Mouse (Mus musculus) hindbrain, embryonic 15.5 days (tissue): ENCODE data around the gene Lamc3. TPM values are rescaled to one million over a fixed set of nuclear protein-coding genes. Genes with fewer than 3 reads are reported as not detected.

Experiments used
- ATAC-seq: fragments of 200-750 bp; cut with Nextera tagmentation; 2 replicates; pipeline ENCODE4 v1.8.0; 2017; ENCODE audit warnings: low read depth, moderate number of reproducible peaks, moderate TSS enrichment; ENCODE audit not compliant: low FRiP score
- H3K27ac ChIP-seq: fragments of 300-500 bp; sonication (generic); replicated peaks from 2 replicates; pipeline ENCODE4 v1.5.1; 2015; ENCODE audit warnings: mild to moderate bottlenecking, inconsistent platforms
- H3K27me3 ChIP-seq: fragments of 300-500 bp; sonication (generic); 2 replicates; pipeline ENCODE4 v1.6.1; 2015; ENCODE audit warnings: control low read depth, inconsistent platforms
- H3K36me3 ChIP-seq: fragments of 300-500 bp; sonication (generic); 2 replicates; pipeline ENCODE4 v1.6.1; 2015; ENCODE audit warnings: control low read depth, inconsistent platforms
- H3K4me1 ChIP-seq: fragments of 300-500 bp; sonication (generic); replicated peaks from 2 replicates; pipeline ENCODE4 v1.6.1; 2015; ENCODE audit warnings: control low read depth, inconsistent platforms
- H3K4me2 ChIP-seq: fragments of 300-500 bp; sonication (generic); 2 replicates; pipeline ENCODE4 v1.6.1; 2015; ENCODE audit warnings: moderate library complexity, mild to moderate bottlenecking, inconsistent platforms
- H3K4me3 ChIP-seq: fragments of 300-500 bp; sonication (generic); 2 replicates; pipeline ENCODE4 v1.5.1; 2015; ENCODE audit warnings: mild to moderate bottlenecking, inconsistent platforms
- H3K9ac ChIP-seq: fragments of 300-500 bp; sonication (generic); 2 replicates; pipeline ENCODE4 v1.6.1; 2015; ENCODE audit warnings: inconsistent platforms
- H3K9me3 ChIP-seq: fragments of 300-500 bp; sonication (generic); 2 replicates; pipeline ENCODE4 v1.6.1; 2016; ENCODE audit warnings: control low read depth, inconsistent platforms
- WGBS: fragments of 180-500 bp; shearing (Covaris S2); methylation state at CpG from one replicate; pipeline ENCODE4 v1.1.7; 2015; 5-methylcytosine and 5-hydroxymethylcytosine counted together
- polyA plus RNA-seq: library from polyadenylated mRNA; unstranded; fragments of >200 nt; fragmentation: Nextera tagmentation; extraction: Ambion mirVana; gene quantifications from 2 replicates; pipeline ENCODE4 v1.2.1, GENCODE M21; 2015

The Lamc3 gene
- polyA plus RNA-seq, 1 experiment from 2014 or later, result 5.4 TPM

DNA sequence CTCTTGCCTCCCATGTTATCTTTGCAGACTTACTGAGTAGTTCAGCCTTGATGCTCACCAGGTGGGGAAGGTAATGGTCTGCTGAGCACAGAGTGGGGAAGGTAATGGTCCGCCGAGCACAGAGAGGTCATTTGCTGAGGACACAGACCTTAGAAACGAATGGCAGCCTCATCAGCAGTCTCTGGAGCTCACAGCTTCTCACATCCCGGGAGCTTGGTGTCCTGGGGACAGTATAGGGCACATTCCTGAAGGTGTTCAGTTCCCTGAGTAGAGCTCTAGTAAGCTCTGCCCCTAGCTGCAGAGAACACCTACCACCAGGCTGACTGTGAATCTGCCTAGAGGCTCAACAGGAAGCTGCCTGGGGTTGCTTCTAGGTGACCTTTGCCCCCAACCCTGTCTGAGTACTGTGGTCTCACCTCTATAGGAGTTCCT is 74.7 kb downstream of the Lamc3 start:
- Histone ChIP-seq H3K4me3 (no peak overlapping the region), H3K36me3 (no peaks in the 10 kb centered on the region), H3K4me1 (peaks cover 26% of the 10 kb centered on the region), H3K9me3 (no peaks in the 10 kb centered on the region), H3K27ac (peak overlapping the region; percentile 80), H3K27me3 (no peaks in the 10 kb centered on the region), H3K9ac (no peak overlapping the region), H3K4me2 (0 out of 2 replicates have a peak overlapping the region, but pooled peaks have one; percentile 21)
- 66% methylated on average over 4 of the region's 4 CpGs for WGBS
- no peak for ATAC-seq

DNA sequence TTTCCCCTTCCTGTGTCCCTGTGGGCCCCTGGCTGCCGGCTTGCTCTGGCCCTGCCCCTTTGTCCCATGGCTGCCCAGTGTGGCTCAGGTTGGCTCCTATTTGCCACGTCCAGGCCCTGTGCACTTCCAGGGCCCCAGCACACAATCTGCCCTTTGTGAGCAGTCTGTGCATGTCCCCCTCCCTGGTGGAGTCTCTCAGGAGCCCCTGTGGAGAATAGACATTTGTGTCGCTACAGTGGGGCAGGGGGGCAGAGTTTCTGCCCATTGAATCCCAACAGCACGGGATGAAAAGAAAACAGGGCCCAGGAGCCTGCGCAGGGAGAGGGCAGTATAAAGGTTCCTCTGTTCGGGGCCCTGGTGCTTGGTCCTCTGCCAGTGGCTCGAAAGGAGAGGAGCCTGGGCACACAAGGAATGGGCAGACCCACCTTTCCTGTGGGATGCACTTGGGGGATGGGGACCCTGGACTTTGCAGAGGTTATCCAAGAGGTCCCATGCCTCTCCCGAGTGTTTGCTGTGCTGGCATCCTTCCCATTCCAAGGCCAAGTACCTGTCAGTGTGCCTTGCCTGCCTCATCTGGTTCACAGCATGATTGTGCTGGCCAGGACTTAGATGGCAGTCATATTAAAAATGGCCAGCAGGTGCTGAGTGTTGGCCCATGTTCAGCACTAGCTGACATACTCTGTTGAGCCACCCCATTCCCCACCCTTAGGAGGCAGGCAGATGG is 75.6 kb downstream of the Lamc3 start:
- Histone ChIP-seq H3K36me3 (no peaks in the 10 kb centered on the region), H3K9ac (no peak overlapping the region), H3K4me2 (peak overlapping the region; percentile 21; the same call in 1 of the 2 replicates), H3K9me3 (no peaks in the 10 kb centered on the region), H3K4me3 (no peak overlapping the region), H3K27me3 (no peaks in the 10 kb centered on the region), H3K4me1 (peaks cover 26% of the 10 kb centered on the region), H3K27ac (peak overlapping the region; percentile 80)
- peak; percentile 95 for ATAC-seq
- 45% methylated on average over 8 of the region's 8 CpGs for WGBS

DNA sequence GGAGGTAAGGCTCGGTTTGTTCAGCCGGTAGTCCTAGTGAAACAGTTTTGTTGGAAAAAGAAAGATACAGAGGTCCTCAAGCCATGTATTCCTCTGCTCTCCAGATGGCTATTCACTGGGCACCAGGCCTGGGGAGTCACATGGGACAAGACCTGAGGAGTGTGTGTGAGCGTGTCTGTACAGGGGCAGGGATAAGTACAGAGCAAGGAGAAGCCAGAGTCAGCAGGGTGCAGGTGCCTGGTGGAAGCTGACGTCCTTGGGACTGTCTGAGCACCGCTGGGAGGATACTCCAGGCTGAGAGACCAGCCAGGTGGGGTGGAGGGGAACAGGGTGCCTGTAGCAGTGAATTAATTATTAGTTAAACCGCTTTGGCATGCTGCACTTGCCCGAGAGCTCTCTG is 76.4 kb downstream of the Lamc3 start:
- Histone ChIP-seq H3K9ac (no peak overlapping the region), H3K4me2 (no peak overlapping the region), H3K27ac (peak overlapping the region; percentile 80), H3K4me3 (no peak overlapping the region), H3K4me1 (peaks cover 26% of the 10 kb centered on the region), H3K27me3 (no peaks in the 10 kb centered on the region), H3K36me3 (no peaks in the 10 kb centered on the region), H3K9me3 (no peaks in the 10 kb centered on the region)
- no peak for ATAC-seq
- 64% methylated on average over 7 of the region's 7 CpGs for WGBS

DNA sequence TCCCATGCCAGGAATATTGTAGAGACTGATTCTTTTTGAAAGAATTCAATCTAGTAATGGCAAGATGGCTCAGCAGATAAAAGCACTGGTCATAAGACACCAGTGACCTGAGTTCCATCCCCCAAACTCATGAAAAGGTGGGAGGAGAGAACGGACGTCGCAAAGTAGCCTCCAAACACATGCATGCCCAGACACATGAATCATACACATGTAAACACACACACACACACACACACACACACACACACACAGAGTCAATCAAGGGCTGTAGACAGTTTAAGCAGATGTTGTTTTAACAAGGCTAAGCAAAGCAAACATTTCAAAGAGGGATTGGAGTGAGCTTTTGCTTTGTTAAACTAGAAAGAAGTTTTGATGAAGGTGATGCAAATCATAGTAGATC is 77.1 kb downstream of the Lamc3 start:
- Histone ChIP-seq H3K9me3 (no peaks in the 10 kb centered on the region), H3K4me2 (no peak overlapping the region), H3K4me3 (no peak overlapping the region), H3K27me3 (no peaks in the 10 kb centered on the region), H3K27ac (no peak overlapping the region), H3K9ac (no peak overlapping the region), H3K36me3 (no peaks in the 10 kb centered on the region), H3K4me1 (peaks cover 26% of the 10 kb centered on the region)
- 95% methylated on average over 3 of the region's 3 CpGs for WGBS
- no peak for ATAC-seq

DNA sequence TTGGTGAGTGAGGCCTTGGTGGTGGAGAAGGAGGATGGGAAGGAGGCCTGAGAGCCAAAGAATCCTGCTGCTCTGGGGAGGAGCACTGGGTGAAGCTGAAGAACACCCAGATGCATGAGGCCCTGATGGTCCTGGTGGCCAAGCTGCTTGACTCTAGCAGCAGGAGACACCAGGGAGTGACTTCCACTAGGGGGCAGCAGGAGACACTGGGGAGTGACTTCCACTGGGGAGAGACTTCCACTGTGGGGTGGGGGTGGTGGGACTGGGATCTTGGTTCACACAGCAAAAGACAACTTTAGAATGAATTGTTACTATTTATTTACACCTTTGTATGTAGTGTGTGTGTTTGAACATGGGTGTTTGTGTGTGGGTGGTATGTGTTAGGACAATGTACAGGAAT is 78.0 kb downstream of the Lamc3 start:
- no peak overlapping the region for H3K4me3 ChIP-seq
- H3K27me3 ChIP-seq, result no peaks in the 10 kb centered on the region
- H3K9me3 ChIP-seq, result no peaks in the 10 kb centered on the region
- H3K4me1 ChIP-seq, result peaks cover 26% of the 10 kb centered on the region
- no peak overlapping the region for H3K27ac ChIP-seq
- no peak overlapping the region for H3K9ac ChIP-seq
- ATAC-seq, result no peak
- H3K4me2 ChIP-seq, result no peak overlapping the region
- H3K36me3 ChIP-seq, result no peaks in the 10 kb centered on the region

DNA sequence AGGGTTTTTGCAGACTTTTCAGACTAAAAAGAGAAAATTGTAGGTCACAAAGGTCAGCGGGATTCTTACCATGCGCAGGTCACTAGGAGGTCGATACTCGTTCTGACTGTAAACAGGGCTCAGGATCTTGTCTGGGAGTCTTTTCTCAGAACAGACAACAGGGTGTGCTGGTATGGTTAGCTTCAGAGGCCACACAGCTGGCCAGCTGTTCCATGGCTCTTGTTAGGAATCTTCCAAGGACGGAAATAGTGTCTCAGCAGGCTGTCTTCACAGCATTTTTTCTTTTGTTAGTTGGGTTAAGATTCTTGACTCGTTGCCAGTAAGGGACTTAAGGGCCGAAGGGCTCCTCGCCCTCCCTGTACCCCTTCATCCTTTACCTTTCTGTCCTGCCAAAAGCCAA is 79.7 kb downstream of the Lamc3 start:
- no peak overlapping the region for H3K4me2 ChIP-seq
- H3K9ac ChIP-seq, result no peak overlapping the region
- ATAC-seq, result no peak
- no peak overlapping the region for H3K4me3 ChIP-seq
- H3K36me3 ChIP-seq, result no peaks in the 10 kb centered on the region
- H3K27me3 ChIP-seq, result no peaks in the 10 kb centered on the region
- no peak overlapping the region for H3K27ac ChIP-seq
- H3K4me1 ChIP-seq, result peaks cover 19% of the 10 kb centered on the region
- no peaks in the 10 kb centered on the region for H3K9me3 ChIP-seq
- 76% methylated on average over 8 of the region's 8 CpGs for WGBS

DNA sequence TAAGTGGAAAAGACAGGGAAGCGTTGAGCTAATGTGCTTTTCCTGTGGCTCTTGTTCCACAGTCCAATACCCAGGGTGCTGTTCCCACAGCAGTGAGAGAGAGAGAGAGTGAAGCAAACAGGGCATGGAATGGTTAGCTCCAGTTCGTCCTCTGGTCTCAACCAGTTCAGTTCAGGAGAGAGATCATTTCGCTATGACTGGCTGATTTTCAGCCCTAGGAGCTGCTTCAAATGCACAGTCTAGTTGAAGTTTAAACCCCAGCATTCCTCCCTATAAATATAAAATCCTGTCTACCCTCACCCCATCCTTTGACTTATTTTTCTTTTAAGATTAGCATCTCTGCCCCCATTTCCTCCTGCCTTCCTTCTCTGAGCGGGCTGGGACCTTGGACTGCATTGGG is 85.5 kb downstream of the Lamc3 start:
- no peak overlapping the region for H3K27ac ChIP-seq
- no peaks in the 10 kb centered on the region for H3K9me3 ChIP-seq
- no peaks in the 10 kb centered on the region for H3K27me3 ChIP-seq
- peaks cover 13% of the 10 kb centered on the region for H3K36me3 ChIP-seq
- no peak overlapping the region for H3K9ac ChIP-seq
- WGBS, result 95% methylated on average over 4 of the region's 4 CpGs
- no peak for ATAC-seq
- peaks cover 19% of the 10 kb centered on the region for H3K4me1 ChIP-seq
- H3K4me3 ChIP-seq, result no peak overlapping the region
- no peak overlapping the region for H3K4me2 ChIP-seq

DNA sequence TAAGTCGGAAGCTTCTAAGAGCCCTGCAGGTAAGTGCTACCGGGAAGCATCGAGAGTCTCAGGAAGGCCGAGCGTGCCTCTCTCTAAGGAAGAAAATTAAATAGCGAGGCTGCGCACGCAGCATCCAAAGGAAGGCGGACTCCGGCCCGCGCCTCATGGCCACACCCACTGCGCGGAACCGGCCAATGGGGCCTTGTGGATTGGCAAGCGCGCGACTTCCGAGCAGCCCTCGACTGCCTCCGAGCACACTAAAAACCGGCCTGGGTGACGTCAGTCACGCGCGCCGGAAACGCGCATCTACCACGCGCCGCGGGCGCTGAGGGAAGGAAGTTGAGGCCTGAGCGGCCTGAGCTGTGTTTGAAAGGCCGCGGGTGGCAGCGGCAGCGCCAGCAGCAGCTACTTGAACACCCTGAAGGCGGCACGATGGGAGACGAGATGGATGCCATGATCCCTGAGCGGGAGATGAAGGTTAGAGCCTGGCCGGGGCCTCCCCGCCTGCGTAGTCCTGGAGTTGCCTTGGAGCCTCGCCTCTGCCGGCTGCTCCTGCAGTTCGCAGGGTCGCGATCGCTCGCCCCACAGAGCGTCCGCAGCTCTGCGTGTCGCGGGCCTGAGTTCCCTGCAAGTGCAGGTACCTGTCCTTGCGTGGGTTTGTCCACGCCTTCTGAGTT is 87.2 kb downstream of the Lamc3 start, which contains the start of gene Nup214:
TSS of gene Nup214 (plus strand) at position 296 of the 668 bp plus-strand sequence.
- peak; percentile 99 for ATAC-seq
- H3K4me1 ChIP-seq, result peaks cover 19% of the 10 kb centered on the region
- peak within 1 kb of the TSS; percentile 87 for H3K4me2 ChIP-seq
- under 1% methylated on average over 60 of the region's 60 CpGs for WGBS
- H3K4me3 ChIP-seq, result peak within 1 kb of the TSS; percentile 58
- H3K9me3 ChIP-seq, result no peaks in the 10 kb centered on the region
- H3K9ac ChIP-seq, result peak within 1 kb of the TSS; percentile 63
- peak within 1 kb of the TSS; percentile 78 for H3K27ac ChIP-seq
- H3K27me3 ChIP-seq, result no peaks in the 10 kb centered on the region
- peaks cover 28% of the 10 kb centered on the region for H3K36me3 ChIP-seq

DNA sequence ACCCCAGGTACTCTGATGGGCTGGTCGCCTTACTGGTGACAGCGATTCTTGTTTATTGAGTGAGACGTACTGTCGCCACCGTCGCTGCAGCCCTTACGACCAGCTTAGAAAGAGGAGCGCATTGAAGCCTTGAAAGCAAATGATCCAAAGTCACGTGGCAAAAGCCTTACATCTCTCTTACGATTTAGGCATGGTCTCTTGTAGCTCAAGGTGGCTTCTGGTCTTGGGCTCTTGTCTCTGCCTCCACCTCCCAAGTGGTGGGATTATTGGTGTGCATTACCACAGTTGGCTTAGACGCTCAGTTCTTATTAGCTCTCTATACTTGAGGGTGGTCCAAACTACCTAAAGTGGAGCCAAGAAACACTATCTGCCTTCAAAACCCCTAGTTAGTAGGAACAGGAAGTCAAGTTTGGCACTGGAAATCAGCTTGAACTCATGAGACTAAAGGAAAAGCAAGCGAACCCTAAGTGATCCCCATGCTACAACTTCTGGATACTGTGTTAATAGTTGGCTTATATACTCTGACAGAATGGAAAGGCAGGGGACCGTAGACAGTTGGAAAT is 87.8 kb downstream of the Lamc3 start:
- Histone ChIP-seq H3K36me3 (peaks cover 32% of the 10 kb centered on the region), H3K4me3 (peak overlapping the region; percentile 58), H3K27ac (peak overlapping the region; percentile 74), H3K9me3 (no peaks in the 10 kb centered on the region), H3K9ac (peak overlapping the region; percentile 63), H3K27me3 (no peaks in the 10 kb centered on the region), H3K4me2 (peak overlapping the region; percentile 87), H3K4me1 (peaks cover 19% of the 10 kb centered on the region)
- WGBS, result 12% methylated on average over 13 of the region's 13 CpGs
- ATAC-seq, result no peak

DNA sequence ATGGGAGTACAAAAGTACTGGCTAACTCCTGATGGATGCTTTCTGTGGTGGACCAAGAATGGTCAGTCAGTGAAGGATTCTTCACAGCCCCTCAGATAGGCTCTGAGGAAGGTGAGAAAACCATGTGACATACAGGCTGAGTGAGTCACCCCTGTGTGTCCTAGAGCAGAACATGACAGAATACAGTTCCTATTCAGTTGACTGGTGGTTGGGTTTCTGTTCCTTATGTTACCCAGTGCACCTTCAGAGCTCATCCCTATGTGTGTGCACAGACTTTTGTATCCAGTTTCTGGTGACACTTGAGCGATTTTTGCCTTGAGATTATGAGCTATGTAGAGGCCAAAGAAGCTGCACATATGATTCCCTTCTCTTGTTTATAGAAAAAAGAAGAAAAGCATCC is 100.7 kb downstream of the Lamc3 start:
- Histone ChIP-seq H3K36me3 (peaks cover 89% of the 10 kb centered on the region), H3K4me2 (no peak overlapping the region), H3K4me1 (no peaks in the 10 kb centered on the region), H3K9me3 (no peaks in the 10 kb centered on the region), H3K27ac (no peak overlapping the region), H3K9ac (no peak overlapping the region), H3K27me3 (no peaks in the 10 kb centered on the region), H3K4me3 (no peak overlapping the region)
- WGBS, result 97% methylated on average over 1 of the region's 1 CpGs
- no peak for ATAC-seq

DNA sequence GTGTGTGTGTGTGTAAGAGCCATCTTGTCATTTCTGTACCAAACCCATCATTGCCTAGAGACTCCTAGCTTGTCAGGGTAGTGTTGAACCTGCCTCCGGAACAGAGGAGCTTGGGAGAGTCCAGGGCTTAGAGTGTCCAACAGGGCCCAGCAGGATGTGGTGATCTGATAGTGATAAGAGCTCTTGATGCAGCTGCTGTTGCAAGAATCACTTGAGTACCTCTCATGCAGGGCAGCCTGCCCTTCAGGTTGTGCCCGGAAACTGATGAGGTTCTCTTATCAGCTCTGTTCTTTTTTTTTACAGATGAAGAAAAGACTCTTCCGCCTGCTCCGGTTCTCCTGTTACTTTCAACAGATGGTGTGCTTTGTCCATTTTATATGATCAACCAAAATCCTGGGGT is 103.9 kb downstream of the Lamc3 start:
- Histone ChIP-seq H3K4me1 (no peaks in the 10 kb centered on the region), H3K27me3 (no peaks in the 10 kb centered on the region), H3K36me3 (peaks cover 88% of the 10 kb centered on the region), H3K4me3 (no peak overlapping the region), H3K9me3 (no peaks in the 10 kb centered on the region), H3K27ac (no peak overlapping the region), H3K4me2 (no peak overlapping the region), H3K9ac (no peak overlapping the region)
- ATAC-seq, result no peak
- 95% methylated on average over 4 of the region's 4 CpGs for WGBS

DNA sequence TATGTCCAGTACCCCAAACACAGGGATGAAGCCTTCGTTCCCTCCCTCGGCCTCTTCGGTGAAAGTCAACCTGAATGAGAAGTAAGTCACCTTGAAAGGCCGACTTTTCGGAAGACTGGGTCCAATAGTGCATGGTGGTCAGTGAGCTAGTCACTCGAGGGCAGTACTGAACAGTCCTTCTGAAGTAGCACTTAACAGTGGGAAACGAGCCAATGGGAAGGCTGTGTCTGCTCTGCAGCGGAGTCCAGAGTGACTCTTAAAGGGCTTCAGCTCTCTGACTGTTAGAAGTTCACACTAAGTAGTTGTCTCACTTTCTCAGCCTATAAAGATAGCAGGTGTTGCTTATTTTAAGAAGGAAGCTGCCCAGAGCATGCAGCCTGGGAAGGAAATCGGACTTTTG is 107.8 kb downstream of the Lamc3 start:
- no peak overlapping the region for H3K4me2 ChIP-seq
- no peak for ATAC-seq
- H3K4me3 ChIP-seq, result no peak overlapping the region
- H3K27me3 ChIP-seq, result no peaks in the 10 kb centered on the region
- no peak overlapping the region for H3K9ac ChIP-seq
- no peaks in the 10 kb centered on the region for H3K4me1 ChIP-seq
- H3K27ac ChIP-seq, result no peak overlapping the region
- no peaks in the 10 kb centered on the region for H3K9me3 ChIP-seq
- WGBS, result 96% methylated on average over 9 of the region's 9 CpGs
- H3K36me3 ChIP-seq, result peaks cover 91% of the 10 kb centered on the region
